Mouse (Mus musculus) frontal cortex, postnatal 36 days (tissue): ENCODE data around the gene Glrb.

ENCODE experiments used
- DNase-seq, 2 experiments: peaks; one replicate each; pipeline ENCODE4 v3.0.0; 2022; ENCODE audit warnings: low spot score in 2 of 2

The Glrb gene

DNA sequence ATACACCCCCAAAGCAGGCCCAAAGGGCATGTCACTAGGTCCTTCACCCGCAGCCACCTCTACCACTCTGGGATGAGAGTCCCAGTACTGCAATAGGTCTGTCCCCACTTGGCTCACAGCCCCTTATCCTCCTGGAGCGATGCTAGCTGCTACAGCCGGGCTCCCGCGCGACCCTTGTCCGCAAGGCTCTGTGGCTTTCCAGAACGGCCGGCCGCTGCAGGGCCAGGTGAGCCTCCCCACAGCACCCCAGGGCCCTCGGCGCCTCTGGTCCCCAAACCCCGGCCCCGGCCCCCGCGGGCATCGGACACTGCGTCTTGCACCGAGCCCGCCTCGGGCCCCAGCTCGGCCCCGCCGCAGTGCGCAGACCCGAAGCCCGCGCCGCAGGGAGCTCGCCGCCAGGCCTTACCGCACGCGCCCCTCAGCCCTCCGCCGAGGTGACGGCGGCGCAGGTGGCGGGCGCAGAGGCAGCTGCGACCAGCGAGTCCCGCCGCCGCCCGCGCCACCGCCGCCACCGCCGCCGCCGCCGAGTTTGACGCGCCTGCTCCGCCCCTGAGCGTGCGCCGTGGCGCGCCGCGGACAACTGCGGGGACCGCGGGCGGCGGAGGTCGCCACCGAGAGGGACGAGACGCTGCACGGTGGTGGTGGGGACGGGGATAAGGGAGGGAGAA, at the start of gene Glrb:
Gene Glrb (minus strand): TSS at position 550 of the 668 bp plus-strand sequence.
- DNase-seq: peak; percentile 66 to 75

DNA sequence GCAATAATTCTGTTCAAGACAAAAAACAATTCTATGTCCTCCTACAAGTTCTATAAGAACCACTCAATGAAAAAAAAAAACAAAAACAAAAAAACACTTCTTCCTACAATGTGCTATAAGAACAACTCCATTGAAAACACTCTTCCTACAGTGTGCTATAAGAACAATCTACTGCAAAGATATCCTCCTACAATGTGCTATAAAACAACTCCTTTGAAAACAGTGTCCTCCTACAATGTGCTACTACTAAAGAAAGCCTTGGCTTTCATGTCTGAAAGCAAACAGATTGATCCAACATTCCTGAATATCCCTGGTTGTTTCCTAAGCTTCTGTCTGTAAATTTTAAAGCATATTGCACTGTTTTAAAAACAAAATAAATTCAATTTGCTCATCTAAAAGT, 46.5 kb upstream of the Glrb start:
- no peak for DNase-seq

DNA sequence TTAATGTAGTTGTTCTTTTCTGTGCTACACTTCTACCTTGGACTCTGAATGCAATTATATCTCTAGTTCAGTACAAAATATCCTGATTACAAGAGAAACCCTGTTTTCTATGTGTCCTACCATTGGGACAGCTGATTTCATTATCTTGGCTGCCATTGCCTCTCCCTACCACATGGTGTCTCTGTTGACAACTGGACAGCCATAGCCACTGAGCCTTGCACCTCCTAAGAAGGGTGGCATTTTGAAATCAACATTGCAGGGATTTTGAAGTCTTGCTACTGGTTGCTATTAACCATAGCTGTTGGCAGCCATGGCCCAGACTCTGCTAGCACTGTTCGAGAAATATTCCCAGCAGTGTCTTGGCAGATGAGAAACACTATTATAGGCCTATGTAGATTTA, 45.1 kb upstream of the Glrb start:
- DNase-seq: peak; percentile 18 to 77

DNA sequence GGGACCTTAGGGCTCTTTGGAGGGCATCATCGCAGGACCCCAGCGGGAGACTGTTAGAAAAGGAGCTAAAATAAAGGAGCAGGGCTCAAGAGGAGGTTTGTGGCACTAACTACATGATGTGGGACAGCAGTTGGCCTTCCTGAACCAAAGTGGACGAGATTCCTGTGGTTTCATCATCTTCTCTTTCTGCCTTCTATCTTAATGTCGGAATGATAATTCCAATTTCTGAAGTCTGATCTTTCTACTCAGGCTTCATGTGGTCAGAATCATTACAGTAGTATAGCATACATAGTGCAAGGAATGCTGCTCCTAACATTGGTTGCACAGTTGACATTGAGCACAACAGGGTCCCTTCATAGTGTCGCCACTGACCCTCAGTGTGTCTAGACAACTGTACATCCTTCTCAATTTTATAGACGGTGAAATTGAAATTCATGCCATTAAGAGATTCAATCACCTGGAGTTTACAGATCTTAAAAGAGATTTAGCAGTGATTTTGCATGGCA, 372 bp upstream of the Glrb start:
- DNase-seq: no peak

DNA sequence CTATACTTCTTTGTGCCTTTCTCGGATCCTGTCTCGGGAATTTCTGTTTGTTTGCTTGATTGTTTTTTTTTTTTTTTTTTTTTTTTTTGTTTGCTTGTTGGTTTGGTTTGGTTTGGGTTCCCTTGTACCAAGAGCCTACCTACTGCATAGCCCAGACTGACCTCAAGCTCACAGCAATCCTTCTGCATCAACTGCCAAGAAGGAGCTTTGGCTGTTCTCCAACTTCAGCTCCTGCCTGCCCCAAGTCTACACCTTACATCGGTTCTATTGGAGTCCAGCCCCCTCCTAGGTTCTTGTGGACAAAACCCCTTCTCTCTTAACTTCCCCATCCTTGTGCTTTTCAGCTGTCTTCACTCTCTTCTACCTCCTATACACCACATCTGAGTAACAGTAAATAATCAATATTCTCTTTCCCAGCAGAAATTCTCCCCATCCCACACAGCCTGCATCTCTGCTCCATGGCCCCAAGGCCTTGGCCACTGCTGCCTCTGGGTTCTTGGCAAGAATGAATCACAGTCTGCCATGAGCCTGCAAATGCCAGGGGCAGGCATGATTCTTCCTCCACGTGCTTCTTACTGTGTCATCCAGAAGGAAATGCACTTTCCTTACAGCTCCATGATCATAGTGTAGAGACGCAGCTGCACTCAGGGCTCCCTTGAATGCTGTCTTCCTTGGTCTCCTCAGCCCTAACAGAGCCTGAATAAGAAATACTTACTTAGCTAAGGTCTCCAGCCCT, 18.5 kb downstream of the Glrb start:
- no peak for DNase-seq

DNA sequence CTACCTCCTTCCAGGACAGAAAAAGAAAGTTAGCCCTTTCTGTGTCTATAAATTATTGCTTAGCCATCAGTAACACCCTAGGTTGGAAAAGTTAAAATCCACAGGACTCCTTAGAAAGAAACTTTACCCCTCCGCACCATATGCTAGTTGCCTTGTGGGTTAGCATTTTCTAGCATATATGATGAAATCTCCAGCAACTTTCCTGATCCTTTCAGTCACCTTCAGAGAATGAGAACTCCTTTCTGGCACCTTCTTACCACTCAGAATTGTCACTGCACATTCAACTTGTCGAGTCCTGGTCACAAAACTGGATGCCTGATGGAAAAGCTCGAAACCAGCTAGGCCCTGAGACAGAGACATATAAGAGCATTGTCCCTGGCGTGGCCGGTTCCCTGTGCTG, 19.1 kb downstream of the Glrb start:
- DNase-seq: no peak

DNA sequence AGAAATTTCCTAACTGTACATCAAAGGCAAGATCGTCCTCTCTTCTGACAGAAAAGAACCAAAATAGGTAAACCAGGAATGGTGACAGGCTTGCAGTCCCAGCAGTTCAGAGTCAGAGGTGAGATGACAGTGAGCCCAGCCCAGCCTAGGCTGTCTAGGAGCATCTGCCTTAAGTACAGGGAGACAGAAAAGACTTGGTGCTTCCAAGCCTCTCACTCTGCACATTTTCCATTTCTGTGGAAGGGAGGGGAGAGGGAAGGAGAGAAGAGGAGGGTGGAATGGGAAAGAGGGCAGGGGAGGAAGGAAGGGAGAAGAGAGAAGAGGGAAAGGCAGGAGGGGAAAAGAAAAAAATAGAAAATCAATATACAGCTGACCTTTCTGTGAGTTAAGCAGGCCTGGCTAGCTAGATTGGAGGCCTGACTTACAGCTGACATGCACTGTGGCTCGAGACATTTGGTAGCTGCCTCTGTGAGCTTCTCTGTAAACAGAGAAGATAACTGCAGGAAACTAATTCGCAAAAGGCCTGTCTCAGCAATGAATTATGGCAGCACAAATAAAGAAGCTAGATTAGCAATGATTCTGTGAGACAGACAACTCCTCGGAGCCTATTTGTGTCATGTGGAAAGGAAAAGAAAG, 20.3 kb downstream of the Glrb start:
- no peak for DNase-seq

DNA sequence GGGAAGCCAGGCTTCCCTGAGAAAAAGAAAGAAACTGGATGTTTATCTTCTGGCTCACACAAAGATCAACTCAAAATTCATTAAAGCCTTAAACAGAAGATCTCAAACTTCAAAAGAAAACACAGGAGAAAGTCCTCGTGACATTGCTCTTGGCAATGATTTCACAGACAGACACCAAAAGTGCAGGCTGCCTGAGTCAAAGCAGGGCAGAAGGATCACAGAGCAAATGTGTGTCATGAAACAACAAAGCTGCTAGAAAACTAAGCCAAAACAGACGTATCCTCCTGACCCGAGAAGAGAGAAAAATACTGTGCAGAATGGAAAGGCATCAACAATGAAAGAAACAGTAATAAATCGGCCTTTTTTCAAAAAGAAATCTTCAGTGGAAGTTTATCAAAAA, 22.4 kb downstream of the Glrb start:
- no peak for DNase-seq

DNA sequence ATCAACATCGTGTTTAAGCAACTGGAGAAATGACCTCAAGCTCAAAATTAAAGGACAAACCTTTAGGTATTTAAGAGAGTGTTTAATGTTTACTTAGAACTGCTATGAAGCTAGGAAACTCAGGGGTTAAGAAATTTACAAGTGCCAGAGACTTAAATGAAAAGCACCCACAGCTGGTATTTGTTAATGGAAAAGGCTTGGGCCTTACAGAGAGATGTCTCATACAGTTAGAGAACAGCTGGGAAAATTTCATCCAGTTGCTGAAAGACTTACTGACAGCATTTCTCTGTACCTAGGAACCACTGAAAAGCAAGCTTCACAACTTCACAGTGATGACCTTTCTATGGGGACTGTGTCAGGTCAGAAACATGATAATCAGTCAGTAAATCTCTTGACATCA, 28.3 kb downstream of the Glrb start:
- DNase-seq: no peak

DNA sequence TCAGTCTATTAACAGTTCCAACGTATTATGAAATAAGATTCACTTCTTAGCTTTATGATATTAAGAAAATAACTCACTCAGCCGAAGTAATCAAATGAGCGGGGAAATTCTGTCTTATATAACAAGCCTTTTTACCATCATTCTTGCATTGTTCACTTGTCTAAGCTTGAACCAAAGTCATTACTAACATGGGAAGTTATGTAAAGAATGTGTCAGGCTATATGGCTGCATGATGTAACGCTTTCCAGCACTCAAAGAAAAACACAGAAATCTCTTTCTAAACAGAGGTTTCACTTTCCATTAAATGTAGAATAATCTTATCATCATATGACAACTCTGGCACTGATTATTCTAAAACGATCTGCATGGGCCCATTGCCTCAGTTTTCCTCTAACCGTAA, 29.9 kb downstream of the Glrb start:
- DNase-seq: no peak

DNA sequence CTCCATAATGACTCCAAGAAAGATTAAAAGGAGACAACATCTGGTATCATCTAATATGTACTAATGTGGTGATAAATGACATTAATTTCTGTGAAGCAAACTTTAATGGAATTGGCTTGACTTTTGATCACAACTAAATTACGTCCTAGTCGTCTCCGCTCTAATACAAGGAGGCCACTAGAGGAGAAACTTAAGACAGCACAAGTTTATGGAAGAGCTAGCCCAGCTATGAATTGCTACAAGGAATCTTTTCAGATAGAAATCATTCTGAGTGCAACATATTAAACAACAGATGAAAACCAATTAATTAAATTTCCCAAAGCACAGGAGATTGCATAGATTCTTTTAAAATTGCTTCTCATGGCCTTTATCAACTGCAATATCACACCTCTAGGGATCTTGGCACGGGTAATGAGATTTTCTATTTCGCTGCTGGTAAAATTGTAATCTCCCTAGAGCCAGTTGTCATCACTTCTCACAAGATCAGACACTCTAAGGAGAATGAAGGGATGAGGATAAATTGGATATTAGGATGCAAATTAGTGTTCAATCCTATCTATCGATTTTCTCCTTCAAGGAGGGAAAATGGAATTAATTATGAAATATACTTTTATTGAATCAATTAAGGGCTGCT, 32.7 kb downstream of the Glrb start:
- DNase-seq: no peak

DNA sequence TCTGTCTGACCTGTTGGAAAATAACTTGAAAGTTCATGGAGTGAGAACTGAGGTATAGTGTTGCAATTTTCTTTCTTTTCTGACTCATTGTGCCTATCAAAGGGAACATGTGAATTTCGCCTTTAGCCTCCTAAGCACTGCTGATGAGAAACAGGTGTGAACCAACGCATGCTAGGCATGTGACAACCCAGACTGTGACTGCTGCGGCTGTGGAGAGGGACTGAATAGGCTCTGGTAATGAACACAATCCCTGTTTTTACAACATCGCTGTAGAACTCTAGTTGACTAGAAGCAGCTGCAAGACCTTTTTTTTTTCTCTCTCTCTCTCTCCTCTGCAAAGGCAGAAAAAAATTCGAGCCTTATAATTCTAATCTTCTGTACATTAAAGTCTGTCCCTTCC, 34.9 kb downstream of the Glrb start:
- no peak for DNase-seq

DNA sequence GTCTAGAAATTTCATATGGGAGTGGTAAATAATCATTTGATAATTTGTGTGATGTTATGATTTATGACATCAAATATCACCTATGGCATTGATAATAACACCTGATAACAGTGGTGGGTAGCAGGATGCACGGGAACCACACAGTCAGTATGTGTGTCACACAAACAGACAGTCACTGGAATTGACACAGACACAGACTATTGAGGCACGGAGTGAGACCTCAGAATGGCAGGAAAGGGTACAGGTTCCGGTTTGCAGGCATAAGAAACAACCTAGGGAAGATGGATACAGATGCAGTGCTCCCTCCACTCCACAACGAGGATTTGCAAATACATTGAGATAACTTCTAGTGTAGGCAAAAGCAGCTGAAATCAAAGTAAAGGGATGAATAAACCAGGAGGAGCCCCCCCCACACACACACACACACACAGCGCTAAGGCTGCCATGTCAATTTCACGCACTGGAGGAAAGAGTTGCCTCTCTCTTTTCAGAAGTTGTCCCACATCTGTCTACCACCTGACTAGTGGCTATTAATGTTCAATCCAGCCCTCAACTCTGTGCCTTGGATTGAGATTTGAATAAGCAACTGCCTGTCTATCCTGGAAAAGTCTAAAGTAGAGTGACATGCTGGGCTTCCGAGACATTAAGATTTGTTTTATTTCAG, 38.6 kb downstream of the Glrb start:
- no peak for DNase-seq

DNA sequence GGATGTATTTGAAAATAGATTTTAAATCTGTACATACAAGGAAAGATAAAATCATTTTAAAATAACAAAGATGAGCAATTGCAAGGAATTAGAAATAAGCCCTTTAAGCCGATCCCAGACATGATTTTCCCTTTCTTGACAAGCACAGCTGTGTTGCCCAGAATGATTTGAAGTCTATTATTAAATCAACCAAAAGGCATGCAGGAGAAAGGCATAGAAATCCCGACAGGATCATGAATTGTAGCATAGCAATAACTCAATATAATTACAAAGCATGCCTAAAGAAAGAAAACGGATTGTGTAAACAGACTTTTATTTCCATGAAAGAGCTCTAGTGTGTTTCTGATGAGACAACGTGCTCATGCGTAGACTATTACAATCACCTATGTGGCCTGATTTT, 39.4 kb downstream of the Glrb start:
- DNase-seq: no peak

DNA sequence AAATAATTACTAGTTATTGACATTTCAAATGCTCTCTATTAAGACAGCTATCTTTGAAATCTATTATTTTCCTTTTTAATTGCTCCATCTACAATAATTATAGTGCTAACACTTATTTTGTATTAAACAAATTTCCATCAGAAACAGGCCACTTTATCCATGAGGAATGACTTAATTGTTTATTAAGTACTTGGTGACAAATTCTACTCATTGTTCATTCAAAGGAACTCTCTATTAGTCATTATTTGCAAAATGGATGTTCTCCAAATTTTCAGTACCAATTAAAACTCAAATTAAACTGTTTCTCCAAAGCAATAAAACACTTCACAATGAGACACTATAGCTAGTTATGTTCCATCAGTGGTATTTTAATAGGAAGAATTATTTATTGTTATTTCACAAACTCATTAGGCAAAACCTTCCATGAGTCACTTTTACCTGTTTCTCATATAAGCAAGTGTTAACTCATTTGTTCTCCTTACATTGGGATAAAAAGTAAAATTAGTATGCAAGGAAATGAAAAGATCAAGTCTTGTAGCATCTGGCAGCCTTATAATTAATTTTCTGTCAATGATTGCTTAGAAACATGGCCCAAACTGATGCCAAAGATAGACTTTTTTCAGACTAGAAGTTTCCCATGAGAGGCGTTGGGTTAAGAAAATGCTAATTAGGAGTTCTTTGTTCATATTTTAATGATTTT, 41.8 kb downstream of the Glrb start:
- no peak for DNase-seq

DNA sequence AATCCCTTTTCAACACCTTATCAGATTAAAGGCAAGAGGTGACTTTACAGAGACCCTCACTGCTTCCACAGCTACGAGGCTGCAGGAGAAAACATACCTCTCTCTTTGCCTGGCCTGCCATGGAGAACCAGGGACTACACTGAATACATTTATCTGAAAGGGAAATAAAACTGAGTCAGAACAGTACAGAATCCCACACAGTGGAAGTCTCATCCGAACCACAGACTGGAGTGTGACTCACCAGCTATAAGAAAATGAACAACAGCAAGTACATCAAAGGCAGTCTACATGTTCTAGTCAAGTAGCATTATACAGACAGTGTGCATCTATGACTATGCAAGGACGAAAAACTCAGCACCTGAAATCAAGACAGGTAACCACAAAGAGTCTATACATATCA, 46.1 kb downstream of the Glrb start:
- peak in 1 of 2 experiments; percentile 17 for DNase-seq

DNA sequence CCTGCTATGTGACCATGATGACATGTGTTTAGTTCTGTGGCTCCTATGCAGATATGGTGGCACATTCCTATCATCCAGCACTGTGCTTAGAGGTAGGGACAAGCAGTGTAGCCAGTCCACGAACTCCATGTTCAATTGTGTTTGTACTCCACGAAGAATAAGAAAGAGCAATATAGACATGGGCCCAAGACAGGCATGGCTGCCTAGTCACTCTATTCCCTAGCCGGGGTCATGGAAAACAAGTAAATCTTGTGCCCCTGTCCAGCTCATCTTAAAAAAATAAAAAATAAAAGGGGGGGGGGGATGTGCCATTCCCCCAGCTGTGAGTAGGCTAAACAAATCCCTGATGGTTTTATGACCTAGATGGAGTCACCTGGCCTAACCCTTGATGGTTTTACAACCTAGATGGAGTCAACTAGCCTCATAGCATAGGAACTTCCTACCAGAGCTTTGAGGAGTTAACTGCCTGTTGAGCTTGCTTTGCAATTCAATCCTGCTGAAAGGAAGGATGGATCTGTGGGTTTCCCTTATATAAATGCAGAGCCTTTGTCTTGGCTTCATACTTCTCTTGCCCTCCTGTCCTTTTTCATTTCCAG, 60.5 kb downstream of the Glrb start:
- DNase-seq: no peak

DNA sequence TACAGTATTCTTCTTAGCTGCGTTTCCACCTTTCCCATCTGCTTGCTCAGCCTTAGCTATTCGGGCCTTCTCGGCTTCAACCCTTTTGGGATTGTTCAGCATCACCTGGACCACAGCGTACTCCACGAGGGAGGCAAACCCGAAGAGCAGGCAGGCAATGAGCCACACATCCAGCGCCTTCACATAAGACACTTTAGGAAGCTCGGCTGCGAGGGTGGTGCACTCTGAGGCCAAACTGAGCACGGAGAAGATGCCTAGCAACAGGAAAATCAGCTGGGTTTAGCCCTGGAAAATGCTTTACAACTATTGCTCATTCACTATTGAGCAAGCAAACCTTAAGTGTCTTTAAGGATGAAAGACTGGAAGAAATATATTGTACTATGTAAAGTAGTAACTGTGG, 62.5 kb downstream of the Glrb start:
- DNase-seq: peak in 1 of 2 experiments; percentile 15

DNA sequence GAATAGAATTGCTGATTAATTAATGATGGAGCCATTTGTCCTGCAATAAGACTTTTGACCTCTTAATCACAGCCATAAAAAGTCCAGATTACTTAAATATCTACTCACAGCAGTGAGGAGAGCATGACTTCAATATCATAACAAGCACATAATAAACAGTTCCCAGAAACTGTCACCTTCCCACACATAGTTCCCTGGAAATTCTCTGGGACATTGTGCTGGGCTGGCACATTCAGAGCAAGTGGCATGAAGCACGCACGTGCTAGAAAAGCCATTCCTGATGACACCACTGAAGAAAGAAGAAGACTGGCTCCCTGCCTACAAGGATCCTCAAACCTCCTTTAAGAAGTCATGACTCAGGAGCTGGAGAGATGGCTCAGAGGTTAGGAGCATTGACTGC, 67.8 kb downstream of the Glrb start:
- DNase-seq: no peak

DNA sequence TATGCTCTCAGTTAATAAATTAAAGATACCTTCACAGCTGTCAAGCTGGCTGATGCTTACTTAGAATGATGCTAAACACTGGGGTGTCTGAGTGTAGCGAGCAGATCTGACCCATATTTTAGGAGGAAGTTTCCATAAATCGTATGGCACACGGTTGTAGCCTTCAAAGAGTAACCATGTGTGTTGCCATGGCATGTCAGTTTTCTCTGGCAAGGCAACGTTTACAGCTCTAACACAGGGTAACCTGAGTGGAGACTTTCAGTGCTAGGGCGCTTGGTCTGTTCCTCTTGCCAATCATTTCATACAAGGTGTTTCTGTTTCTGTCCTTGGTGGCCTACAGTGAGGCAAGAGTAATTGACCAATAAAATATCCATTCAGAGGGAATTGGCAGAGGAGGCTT, 73.6 kb downstream of the Glrb start:
- DNase-seq: no peak

DNA sequence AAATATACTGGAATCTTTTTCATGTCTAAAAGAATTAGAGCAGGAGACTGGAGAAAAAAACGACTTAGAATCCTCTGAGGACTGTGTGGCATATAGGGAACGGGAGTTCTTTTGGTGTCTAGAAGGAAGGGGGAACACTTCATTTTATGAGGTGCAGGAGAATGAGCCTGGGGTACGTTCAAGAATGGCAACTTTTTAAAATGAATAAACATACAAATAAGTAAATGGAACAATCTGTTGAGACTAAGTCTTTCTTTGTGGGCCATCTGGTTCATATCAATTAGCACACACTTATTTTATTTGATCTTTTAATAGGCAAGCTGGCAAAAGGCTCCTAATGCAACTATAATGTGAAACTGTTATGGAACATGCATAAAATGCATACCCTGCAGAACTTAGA, 75.9 kb downstream of the Glrb start:
- no peak for DNase-seq
